Mouse (Mus musculus) urinary bladder, postnatal 25 days (tissue): ENCODE results near the gene Sycp1.

Experiments used
- DNase-seq: peaks from one replicate; pipeline ENCODE4 v3.0.0; 2022; ENCODE audit warnings: low spot score

Gene Sycp1

DNA sequence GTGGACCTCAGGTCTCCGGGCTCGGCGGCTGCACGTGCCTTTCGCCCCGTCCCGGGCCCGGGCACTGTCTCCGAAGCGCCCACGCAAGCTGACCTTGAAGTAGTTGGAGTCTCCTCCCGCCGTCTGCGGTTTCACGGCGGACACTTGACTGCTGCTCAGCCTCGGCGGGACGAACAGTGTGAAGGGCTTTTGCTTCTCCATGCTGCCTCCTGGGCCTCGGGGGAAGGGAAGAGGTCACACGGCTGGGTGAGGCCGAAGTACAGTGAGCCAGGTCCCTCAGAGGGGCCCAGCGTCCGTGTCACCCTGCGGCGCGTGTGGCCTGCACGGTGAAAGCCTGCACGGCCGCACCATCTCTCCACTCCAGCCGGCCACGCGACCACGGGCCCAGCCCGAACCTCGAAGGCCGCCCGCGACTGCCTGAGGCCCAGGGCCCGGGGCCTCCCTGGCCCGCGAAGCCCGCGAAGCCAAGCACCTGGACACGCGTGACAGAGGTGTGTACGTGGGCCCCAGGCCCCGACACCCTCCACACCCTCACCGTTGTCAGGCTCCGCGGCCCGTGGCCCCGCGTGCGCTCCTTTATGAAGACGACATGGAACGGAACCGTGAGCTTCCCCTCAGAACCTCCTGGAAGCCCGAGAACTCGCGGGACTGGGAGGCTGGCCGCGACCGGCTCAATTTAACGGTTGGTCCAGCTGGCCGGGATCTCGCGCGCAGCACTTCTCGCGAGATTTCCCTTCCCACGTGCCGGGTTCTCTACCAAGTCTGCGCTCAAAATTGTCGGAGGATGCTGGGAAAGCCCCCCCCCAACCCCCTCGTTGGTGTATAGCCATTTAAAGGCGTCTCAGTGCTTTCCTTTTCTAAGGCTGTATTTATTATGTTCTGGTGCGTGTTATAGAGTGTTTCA, at the start of gene Sycp1:
Gene Sycp1 (minus strand): TSS at position 650 of the 904 bp plus-strand sequence.
- no peak for DNase-seq

DNA sequence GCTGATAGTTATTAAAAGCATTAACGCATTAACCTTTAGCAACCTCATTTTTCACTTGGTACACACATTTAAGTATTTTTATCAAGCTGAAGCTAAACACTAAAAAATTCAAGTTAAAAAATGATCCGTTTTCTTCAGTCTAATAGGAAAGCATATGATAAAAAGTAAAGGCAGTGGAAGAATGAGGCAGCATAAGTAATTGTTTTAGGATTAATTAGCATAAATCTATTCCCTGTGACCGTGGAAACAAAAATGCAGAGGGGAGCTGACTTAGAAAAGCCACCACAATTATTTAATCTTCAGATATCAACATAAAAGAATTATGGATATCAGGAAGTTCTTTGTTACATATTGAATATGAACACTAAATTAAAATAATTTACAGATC, 44.4 kb upstream of the Sycp1 start:
- no peak for DNase-seq

DNA sequence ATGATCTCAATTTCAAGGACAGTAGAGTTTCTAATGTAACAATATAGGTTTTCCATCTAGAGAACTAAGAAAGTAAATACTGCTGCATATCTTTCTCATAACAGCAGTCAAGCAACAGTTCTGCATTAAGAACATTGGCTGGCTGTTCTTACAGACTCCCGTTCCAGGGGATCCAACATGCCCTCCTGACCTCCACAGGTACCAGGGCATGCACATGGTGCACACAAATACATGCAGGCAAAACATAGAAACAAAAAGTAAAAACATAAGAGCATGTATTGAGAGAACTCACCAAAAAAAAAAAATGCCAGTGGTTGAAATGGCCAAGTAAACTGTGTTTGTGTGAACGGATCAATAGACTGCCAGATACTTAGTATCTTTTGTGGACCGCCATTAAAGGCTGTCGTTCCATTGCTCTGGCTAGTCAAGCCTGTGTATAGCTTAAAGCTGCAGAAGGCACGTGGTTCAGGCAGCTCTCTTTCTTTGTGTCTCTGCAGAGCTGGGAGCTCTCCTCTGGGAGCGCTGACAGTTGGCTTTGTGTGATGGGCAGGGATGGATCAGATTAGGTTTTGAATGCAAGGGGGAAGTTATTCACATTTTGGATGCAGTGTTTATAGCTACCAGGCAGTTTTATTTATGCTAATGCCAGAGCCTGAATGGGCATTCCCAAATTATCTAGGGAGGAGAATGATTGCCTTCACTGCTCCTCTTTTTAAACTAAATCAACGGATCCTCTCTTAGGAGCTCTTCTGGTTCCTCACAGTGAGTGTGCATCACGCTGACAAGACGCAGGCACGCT, 43.8 kb upstream of the Sycp1 start:
- no peak for DNase-seq

DNA sequence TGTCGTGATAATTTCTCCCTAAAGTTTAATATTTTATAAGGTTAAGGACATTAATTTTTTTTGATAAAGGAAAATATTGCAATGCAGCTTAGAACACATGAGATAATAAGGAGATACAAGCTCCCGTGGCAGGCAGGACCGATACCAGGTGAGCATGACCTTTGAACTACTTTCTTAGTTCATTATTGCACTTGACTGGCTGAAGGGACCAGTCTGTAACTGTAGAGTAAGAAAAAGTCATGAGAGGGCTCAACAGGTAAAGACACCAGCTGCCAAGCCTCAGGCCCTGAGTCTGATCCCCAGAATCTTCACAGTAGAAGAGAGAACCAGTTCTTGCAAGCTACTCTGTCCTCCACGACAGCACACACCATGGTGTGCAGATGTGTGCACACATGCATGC, 41.0 kb upstream of the Sycp1 start:
- DNase-seq: no peak

DNA sequence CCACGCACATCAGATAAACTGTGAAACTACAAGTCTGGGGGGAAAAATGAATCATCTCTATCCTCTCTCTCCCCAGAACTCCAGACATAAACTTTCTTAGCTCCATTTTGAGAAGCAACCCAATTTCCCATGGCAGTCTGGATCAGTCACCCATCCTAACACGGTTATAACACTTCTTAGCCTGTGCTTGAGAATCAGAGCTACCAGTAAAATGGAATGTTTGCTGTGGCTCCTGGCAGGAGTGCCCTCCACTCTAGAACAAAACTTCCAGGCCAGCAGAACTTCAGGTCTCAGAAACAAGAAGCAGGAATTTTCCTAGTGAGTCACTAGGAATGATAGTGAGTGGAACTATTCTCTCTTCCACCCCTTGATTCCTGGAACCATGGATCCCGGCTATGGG, 34.6 kb upstream of the Sycp1 start:
- DNase-seq: no peak

DNA sequence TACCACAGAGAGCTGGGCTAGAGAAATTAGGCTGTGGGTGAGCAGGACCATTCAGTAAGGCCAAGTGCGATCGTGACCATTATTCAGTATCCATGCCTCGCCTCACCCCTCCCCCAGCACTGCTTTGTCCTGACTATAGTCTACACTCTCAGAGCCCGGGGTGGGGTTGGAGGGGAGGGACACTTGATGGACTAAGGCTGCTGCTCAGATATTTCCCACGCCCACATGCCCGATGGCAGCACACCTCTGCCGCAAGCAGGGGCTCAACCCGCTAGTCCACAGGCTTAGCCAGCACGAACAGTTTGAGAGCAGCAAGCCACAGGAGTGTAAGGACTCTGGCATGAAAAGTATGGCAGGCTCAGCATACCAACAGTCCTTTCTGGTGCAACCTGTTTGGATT, 34.2 kb upstream of the Sycp1 start:
- no peak for DNase-seq

DNA sequence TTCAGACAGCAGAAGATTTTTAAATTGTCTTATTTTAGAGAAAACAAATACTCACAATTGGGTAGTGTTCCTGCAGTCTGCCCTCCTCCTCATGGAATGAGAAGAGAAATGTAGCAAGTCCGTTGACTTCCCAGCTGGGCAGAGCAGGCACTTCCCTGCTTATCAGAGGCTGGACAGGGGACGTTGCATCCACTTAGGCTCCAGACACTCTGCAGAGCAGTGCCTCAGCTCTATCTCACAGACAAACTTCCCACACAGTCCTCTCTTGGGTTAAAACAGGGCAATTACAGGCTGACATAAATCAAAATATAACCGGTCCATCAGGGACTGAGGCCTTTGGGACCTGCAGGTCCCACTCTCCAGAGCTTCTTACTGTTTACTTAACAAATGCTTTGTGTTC, 28.1 kb upstream of the Sycp1 start, which contains the start of gene Nr1h5:
Gene Nr1h5 (minus strand): TSS at position 101 of the 400 bp plus-strand sequence.
- no peak for DNase-seq

DNA sequence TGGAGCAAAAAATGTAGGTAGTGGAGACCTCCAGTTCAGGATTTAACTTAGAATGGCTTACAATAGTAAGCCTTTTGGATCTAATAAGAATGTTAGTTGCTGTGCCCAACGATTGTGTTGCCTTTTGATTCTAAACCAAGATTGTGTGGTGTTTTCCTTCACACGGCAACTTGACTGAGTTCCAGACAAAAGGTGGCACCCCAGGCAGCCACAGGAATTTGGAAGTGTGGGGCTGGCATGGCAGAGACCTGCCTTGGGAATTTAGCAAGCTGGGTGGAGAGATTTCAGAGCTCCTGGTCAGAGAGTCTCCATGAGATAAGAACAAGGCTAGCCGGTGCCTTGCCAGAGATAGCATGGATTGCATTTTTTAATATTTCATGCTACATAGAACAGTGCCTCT, 19.7 kb upstream of the Sycp1 start:
- no peak for DNase-seq

DNA sequence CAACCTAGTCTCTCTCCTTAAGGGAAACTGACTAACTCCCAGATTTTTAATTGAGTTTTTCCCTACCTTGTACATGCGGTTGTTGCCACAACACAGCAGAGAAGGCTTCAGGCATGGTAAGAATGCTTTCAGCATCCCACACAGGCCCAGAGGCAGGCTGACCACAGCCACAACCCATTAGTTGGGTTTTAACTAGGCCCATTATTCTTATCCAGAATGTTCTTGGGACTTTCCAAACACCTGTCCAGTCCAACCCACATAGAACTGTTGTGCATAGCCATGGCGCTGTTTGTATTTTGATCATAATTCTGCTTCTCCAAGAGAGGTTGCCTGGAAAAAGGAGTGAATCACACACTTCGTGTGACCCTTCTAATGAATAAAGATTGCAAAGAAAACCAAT, 19.2 kb upstream of the Sycp1 start:
- no peak for DNase-seq

DNA sequence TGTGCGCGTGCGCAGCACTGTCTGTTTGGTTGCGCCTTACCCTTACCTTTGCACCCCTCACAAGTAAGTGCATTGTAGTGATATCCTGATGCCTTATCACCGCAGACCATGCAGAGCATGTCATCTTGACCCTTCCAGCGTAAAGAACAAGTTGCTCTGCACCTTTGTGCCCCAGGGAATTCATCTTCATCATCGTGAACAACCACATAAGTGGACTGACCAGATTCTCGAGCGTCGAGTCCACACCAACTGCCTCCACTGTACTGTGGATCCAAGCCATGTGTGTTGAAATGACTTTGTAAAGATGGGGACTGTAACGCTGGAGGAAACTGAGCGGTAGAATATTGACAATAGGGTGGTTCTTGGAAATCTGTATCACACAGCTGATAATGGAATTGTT, 18.6 kb upstream of the Sycp1 start:
- no peak for DNase-seq

DNA sequence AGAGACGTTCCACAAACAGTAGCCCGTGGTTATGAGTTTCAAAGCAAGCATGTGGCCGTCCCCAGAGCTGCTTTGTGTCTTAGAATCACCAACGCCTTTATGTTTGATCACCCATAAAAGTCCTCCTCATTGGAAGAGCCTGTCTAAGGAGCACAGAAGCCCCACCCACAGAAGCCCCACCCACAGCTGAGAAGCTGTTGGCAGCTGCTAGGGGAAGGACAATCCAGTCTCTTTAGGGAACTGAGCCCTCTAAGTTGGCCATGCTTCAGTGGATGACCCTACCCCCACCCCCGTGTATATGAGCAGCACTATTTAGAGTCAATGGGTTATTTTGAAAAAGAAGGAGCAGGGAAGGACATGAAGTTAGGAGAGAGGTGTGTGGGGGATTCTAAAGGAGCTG, 11.0 kb upstream of the Sycp1 start:
- DNase-seq: no peak

DNA sequence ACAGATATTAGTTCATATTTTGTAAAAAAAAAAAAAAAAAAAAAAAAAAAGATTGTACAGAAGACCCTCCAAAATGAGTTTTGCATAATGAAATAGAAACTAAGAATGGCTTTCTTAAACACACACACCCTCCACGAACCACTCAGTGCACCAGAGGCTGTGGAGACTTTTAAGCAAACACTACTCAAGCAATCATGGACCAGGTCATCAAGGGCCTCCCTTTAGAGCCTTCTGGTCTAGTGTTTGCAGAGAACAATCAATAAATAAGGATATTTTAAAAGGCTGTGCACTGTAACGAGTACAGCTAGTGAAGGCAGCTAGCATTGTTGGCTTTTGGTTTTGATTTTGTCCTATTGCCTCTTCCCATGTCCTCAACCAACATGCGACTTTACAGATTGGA, 10.4 kb upstream of the Sycp1 start:
- no peak for DNase-seq

DNA sequence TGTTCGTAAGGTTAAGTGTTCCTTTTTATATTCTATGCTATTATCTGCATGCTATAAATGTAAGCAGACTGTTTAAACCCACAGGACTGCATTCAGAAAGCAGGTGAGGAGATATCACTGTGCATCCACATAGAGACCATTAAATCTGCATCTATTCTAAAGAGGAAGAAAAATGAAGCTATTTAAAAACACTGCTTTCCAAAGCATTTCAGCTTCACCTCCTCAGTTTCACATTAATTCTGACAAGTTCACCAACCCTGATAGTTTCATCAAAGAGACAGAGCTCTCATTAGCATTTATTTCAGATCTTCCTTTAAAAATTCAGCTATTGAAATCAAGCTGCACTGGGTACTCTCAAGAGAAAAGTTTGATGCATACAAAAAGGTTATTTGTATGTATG, 2.2 kb upstream of the Sycp1 start:
- no peak for DNase-seq

DNA sequence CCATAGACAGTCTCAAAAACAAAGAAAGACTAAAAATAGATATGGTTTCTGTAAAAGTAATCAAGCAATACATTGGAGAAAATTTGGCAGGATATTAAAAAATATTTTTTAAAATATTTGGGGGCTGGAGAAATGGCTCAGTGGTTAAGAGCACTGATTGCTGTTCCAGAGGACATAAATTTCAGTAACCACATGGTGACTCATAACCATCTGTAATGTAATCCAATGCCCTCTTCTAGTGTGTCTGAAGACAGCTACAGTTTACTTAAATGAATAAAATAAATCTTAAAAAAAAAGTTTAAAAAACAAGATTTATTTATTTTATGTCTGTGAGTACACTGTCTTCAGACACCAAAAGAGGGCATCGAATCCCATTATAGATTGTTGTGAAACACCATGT, 36.8 kb downstream of the Sycp1 start:
- DNase-seq: no peak

DNA sequence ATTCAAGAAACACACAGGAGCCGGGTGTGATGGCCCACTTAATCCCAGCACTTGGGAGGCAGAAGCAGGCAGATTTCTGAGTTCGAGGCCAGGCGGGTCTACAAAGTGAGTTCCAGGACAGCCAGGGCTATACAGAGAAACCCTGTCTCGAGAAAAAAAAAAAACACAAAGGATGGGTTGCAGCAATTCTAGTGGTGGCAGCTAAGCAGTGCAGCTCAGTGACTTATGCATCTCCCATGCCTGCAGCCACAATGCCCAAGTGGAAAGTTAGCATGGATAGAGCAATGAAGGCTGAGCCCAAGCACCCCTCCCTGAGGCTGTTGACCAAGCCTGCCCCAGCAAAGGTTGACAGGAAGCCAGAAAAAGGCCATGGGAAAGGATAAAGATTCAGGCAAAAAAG, 55.4 kb downstream of the Sycp1 start:
- DNase-seq: no peak

DNA sequence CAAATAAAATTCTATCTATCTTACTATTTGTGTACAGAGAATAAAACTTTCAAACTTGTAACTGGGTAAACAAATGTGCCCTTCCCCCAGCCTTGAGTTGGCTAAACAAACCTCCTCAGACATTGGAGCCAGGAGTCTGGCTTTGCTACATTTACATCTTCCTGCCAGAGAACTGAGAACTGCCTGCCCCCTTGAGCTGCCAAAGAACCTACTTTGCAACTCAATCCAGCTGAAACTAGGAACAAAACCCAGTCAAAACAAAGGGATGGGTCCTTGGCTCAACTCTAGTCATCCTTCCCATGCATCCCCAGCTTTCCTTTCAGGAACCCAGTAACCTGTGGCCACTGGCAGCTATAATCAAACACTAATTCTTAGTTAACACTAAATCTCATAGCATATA, 87.2 kb downstream of the Sycp1 start:
- DNase-seq: no peak

DNA sequence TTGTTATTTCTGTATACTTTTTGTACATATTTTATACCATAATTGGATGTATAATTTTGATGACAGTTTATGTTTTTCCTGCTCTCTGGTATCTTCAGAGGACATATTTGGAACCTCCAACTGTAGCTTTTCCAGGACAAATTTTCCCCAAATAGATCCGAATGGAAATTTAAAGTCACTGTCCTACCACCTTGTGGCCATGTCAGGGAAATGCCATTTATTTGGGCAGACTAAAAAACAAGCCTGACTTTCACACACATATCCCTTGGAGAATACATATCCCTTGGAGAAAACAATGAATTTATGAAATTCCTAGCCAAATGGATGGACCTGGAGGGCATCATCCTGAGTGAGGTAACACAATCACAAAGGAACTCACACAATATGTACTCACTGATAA, 93.5 kb downstream of the Sycp1 start:
- DNase-seq: no peak

DNA sequence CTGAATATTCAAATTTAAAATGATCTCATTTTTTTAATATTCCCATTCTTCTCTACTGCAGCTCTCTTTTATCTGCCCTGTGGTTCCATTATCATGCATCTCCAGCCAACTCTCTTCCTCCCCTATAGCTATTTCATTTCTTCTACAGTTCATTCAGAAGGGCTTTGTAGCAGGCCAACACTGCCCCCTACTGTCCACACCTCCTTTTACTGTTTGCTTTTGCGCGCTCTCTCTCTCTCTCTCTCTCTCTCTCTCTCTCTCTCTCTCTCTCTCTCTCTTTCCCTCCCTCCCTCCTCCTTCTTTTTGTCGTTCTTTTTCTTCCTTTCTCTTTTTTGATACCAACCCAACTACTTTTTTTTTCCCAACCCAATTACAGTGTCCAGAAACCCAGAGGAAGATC, 132.0 kb downstream of the Sycp1 start:
- DNase-seq: peak; percentile 75

DNA sequence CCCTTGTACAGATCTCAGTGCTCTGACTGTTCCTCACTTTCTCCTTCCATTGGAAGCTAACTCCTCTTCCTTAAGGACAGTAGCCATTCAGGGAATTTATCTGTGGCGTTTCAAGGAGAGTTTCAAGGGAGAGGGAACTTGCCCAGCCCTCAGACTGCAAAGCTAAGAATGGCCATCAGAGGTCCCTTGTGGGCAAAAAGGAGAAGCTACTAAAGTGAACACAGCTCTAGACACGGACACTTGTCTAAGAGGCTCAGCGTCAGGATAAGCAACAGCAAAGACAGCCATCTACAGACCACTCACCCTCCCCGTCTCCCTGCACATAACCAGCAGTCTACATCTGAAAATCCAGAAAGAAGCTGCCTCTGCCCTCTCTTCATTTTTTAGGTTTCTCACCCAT, 148.5 kb downstream of the Sycp1 start:
- DNase-seq: no peak

DNA sequence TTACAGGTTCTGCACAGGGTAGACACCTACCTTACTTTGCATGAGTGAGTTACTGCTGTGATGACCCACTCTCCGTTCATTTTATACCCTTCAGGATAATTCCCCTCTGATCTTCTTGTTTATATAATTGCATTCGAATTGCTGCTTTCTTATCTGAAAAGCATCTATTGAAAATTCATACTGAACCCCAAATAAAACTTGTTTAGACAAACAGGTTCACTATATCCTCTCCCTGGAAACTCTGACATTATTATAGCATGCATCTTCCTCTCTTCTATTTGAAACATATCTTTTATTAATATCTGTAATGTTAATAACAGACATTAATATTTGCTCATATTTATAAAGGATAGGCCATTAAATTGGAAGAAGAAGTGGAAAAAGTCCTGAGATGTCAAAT, 153.3 kb downstream of the Sycp1 start, which contains the start of gene Tshb:
Gene Tshb (minus strand): TSS at position 101 of the 400 bp plus-strand sequence.
- no peak for DNase-seq

DNA sequence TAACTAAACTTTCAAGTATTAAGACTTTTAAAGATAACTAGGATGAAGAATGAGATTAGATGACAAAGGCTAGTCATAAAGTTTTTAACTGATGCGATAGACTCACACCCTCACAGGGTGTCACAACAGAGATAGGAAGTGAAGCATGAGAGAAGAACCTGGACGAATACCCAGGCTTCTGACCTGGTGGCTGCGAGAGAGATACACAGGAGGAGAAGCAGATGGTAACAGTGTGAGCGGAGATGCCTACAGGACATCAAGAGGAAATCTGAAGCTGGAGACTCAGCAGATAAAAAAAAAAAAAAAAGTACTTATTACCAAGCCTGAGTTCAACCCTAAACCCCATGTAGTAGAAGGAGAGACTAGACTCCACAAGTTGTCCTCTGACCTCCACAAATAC, 162.9 kb downstream of the Sycp1 start:
- no peak for DNase-seq
